Comparison of ENCODE assay signal across 13 mouse cellular contexts in the genomic region with DNA sequence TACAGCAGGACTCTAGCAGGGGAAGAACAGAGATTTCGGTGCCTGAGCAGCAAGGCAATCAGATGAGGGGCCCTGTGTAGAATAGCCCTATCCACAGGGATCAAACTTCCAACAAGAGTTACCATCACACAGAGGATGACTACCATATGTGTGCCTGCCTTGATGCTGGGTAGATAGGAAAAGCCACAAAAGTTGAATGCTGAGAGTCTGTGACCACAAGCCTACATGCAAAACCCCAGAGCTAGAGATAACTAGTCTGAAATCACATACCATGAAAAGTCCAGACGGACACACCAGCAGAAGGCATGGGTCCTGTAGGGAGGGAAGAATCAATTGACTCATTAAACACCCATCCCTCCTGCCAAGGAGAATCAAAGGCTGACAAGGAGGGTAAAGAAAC.
"Had no signal": no experiment of that assay in that cellular context is flagged by ENCODE, and none has a peak within 500 bp of the region (broad histone marks: within the 10 kb centered on the region; RNA-seq: fewer than 3 reads in every experiment).

No protein-coding gene starts in this region.

- H3K4me2 ChIP-seq: limb, embryonic 12.5 days; liver, embryonic 13.5 days; midbrain, embryonic 11.5 days; midbrain, embryonic 15.5 days; neural tube, embryonic 12.5 days had no signal

- H3K27ac ChIP-seq: liver, embryonic 13.5 days; macrophage; midbrain, embryonic 15.5 days; stomach, postnatal 0 days had no signal

- H3K4me3 ChIP-seq: limb, embryonic 12.5 days; liver, embryonic 13.5 days; midbrain, embryonic 15.5 days; neural tube, embryonic 12.5 days had no signal

- H3K9me3 ChIP-seq: liver, embryonic 13.5 days; midbrain, embryonic 15.5 days; neural tube, embryonic 12.5 days had no signal

- H3K9ac ChIP-seq: limb, embryonic 12.5 days; liver, embryonic 13.5 days; liver, postnatal 0 days; midbrain, embryonic 15.5 days; neural tube, embryonic 12.5 days had no signal

- DNase-seq: kidney, adult 18-20 months; kidney, postnatal 10 days; kidney, postnatal 4 days; liver; liver, embryonic 13.5 days; liver, postnatal 0 days; thymus, postnatal 4 days had no signal

- ATAC-seq: liver, postnatal 0 days; midbrain, embryonic 15.5 days had no signal

- H3K36me3 ChIP-seq: limb, embryonic 12.5 days; liver, embryonic 13.5 days; midbrain, embryonic 15.5 days; neural tube, embryonic 12.5 days had no signal

- H3K27me3 ChIP-seq: limb, embryonic 12.5 days; liver, embryonic 13.5 days; midbrain, embryonic 15.5 days; neural tube, embryonic 12.5 days had no signal
